Mouse (Mus musculus): ENCODE measurements around the gene Tmed5. TPM values are rescaled to one million over a fixed set of nuclear protein-coding genes. Genes with fewer than 3 reads are reported as not detected.

The Tmed5 gene
- total and polyA plus RNA-seq, 3 experiments: 40.5 to 181 (median 63.1) TPM

DNA sequence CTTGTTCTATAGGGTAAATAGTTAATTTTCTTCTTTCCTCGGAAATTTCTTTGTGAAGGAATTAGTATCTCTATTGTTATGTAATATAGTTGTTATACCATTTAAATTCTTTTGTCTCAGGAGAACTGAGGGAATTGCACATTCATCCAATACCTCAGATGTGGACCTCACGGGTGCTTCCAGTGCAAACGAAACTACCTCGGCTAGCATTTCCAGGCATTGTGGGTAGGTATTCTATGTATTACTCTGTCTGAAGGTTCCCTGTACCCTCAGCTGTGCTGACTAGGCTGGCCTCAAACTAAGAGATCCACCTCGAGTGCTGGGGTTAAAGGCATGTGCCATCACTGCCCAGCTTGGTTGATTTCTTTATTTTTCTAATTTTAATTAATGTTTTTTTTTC is 28.1 kb downstream of the Tmed5 start:
- Histone ChIP-seq H3K27ac (ENCODE audit: control insufficient read depth, low read depth, low read length) (no peak overlapping the region), H3K36me3 (ENCODE audit: control insufficient read depth in 1 of 2, insufficient read depth in 2 of 2, low read length in 2 of 2) (peaks cover 4 to 36% of the 10 kb centered on the region in 2 experiments; a peak in 3 of 4 replicates), H3K79me2 (ENCODE audit: control insufficient read depth, insufficient read depth, low read length, poor library complexity) (no peaks in the 10 kb centered on the region), H3K9ac (ENCODE audit: control insufficient read depth, low read depth, low read length, poor library complexity, severe bottlenecking) (no peak overlapping the region), H3K4me3 (ENCODE audit: control insufficient read depth in 1 of 2, insufficient read depth in 1 of 2, low read depth in 2 of 2, low read length in 2 of 2) (no peak overlapping the region), H3K4me1 (ENCODE audit: control insufficient read depth in 1 of 2, insufficient read depth in 2 of 2, low read length in 2 of 2) (no peaks in the 10 kb centered on the region), H3K27me3 (ENCODE audit: control insufficient read depth in 1 of 2, insufficient read depth in 2 of 2, low read length in 2 of 2) (no peaks in the 10 kb centered on the region), H3K9me3 (replicated peaks; ENCODE audit: insufficient read depth, low read length) (no peaks in the 10 kb centered on the region)
- TF ChIP-seq SIN3A (IDR thresholded peaks at IDR 0.05; ENCODE audit: low read length): no peak
- no peak for DNase-seq (ENCODE audit: low read depth, low spot score)

DNA sequence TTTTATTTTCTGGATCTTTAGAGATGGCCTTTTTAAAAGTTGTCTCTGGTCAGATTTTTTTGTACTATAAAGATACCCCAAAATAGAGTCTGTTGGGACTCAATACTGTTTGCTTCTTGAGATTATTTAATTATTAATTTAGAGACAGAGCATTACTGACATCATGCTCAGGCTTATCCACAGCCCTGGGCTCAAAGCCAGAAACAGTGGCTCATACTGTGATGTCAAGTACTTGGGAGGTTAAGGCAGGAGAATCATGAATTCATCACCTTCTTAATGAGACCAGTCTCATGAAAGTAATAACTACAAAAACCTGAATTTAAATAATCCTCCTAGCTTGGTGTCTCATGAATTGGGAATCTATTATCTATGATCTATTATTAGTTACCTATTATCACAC is 32.2 kb downstream of the Tmed5 start:
- H3K79me2 ChIP-seq (ENCODE audit: control insufficient read depth, insufficient read depth, low read length, poor library complexity): no peaks in the 10 kb centered on the region
- peaks cover 6 to 37% of the 10 kb centered on the region in 2 experiments for H3K36me3 ChIP-seq (ENCODE audit: control insufficient read depth in 1 of 2, insufficient read depth in 2 of 2, low read length in 2 of 2)
- no peaks in the 10 kb centered on the region for H3K27me3 ChIP-seq (ENCODE audit: control insufficient read depth in 1 of 2, insufficient read depth in 2 of 2, low read length in 2 of 2)
- H3K9ac ChIP-seq (ENCODE audit: control insufficient read depth, low read depth, low read length, poor library complexity, severe bottlenecking): no peak overlapping the region
- peaks cover 0 to 4% of the 10 kb centered on the region in 2 experiments; a peak in 1 of 4 replicates for H3K4me1 ChIP-seq (ENCODE audit: control insufficient read depth in 1 of 2, insufficient read depth in 2 of 2, low read length in 2 of 2)
- TF ChIP-seq NRF1 (IDR thresholded peaks at IDR 0.05; ENCODE audit: insufficient read depth, low read depth, low read length, poor library complexity, severe bottlenecking) (no peak), TBP (IDR thresholded peaks at IDR 0.05; ENCODE audit: low read depth, low read length) (no peak), SIN3A (IDR thresholded peaks at IDR 0.05; ENCODE audit: low read length) (no peak), E2F4 (IDR thresholded peaks at IDR 0.05; ENCODE audit: borderline replicate concordance, low read depth, low read length) (no peak), GATA1 (IDR thresholded peaks at IDR 0.05; ENCODE audit: low read depth, low read length) (no peak), MYB (IDR thresholded peaks at IDR 0.05; ENCODE audit: low read depth, low read length) (no peak), POLR2A (IDR thresholded peaks at IDR 0.05; ENCODE audit: control insufficient read depth in 1 of 2, insufficient read depth in 1 of 2, low read depth in 1 of 2, low read length in 2 of 2, poor library complexity in 1 of 2) (no peak), MEF2A (IDR thresholded peaks at IDR 0.05; ENCODE audit: extremely low read depth, insufficient replicate concordance, low read depth, low read length, poor library complexity, severe bottlenecking) (no peak), ELF1 (IDR thresholded peaks at IDR 0.05; ENCODE audit: low read depth, low read length) (no peak), MAX (IDR thresholded peaks at IDR 0.05; ENCODE audit: low read length) (no peak), EP300 (IDR thresholded peaks at IDR 0.05; ENCODE audit: low read depth in 1 of 2, low read length in 2 of 2) (no peak), ZKSCAN1 (IDR thresholded peaks at IDR 0.05; ENCODE audit: low read depth, low read length) (no peak), ZNF384 (IDR thresholded peaks at IDR 0.05; ENCODE audit: low read depth, low read length) (no peak), USF1 (IDR thresholded peaks at IDR 0.05; ENCODE audit: low read depth, low read length) (no peak), MXI1 (IDR thresholded peaks at IDR 0.05; ENCODE audit: low read depth, low read length) (no peak), JUND (IDR thresholded peaks at IDR 0.05; ENCODE audit: low read depth, low read length) (no peak), POLR2AphosphoS2 (IDR thresholded peaks at IDR 0.05; ENCODE audit: low read length) (no peak), ZMIZ1 (IDR thresholded peaks at IDR 0.05; ENCODE audit: low read depth, low read length) (no peak), TAL1 (IDR thresholded peaks at IDR 0.05; ENCODE audit: low read length) (no peak), CTCF (IDR thresholded peaks at IDR 0.05 in 2 of 3, conservative IDR thresholded peaks at IDR 0.05 in 1 of 3; ENCODE audit: control insufficient read depth in 1 of 3, insufficient read depth in 1 of 3, low read depth in 2 of 3, low read length in 3 of 3, poor library complexity in 1 of 3, severe bottlenecking in 1 of 3) (no peak)
- H3K9me3 ChIP-seq (replicated peaks; ENCODE audit: insufficient read depth, low read length): no peaks in the 10 kb centered on the region
- H3K4me3 ChIP-seq (ENCODE audit: control insufficient read depth in 1 of 2, insufficient read depth in 1 of 2, low read depth in 2 of 2, low read length in 2 of 2): no peak overlapping the region
- H3K27ac ChIP-seq (ENCODE audit: control insufficient read depth, low read depth, low read length): no peak overlapping the region
- peak; percentile 57 for DNase-seq (ENCODE audit: low read depth, low spot score)
